Mouse (Mus musculus) bone marrow, adult 2 months (tissue): ENCODE results near the gene Sap18.

ENCODE experiments used
- CTCF ChIP-seq: fragments of 200-500 bp; IDR thresholded peaks from 2 replicates; pipeline ENCODE4 v1.5.1; 2011; ENCODE audit warnings: low read length, control low read depth; ENCODE audit not compliant: control insufficient read depth, insufficient read depth
- POLR2A ChIP-seq: fragments of 200-500 bp; IDR thresholded peaks from 2 replicates; pipeline ENCODE4 v1.6.1; 2011; ENCODE audit warnings: low read depth, mild to moderate bottlenecking, control low read depth, low read length, borderline replicate concordance; ENCODE audit not compliant: control insufficient read depth

- TF ChIP-seq POLR2A (no peak), CTCF (no peak)
Measured at GRCm38 (mm10) chr14:57820839-57821238, 22.9 kb downstream of the Sap18 start.
